8 mouse cellular contexts compared by ENCODE assay signal in the genomic region with DNA sequence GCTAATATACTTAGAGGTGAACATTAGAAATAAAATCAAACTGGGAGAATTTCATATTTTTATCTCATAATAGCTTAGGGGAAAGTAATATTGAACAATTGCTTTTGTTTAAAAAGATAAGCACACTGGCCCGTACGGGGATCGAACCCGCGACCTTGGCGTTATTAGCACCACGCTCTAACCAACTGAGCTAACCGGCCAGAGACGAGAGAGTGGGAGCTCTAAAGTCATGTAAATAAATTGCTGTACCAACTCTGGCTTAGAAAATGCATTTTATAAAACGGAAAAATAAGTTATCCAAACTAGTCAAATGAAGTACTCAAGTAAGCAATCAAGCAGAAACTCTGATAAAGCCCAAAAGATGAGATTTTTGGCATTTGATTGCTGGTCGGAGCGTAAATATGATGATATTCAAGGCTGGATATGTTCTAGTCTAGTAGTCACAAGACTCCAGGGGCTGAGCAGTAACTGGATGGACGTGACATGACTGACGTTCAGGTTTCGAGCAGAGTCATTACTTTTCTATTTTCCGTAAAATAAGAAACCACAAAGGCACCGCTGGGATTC. TPM values are rescaled to one million over a fixed set of nuclear protein-coding genes. Genes with fewer than 3 reads are reported as not detected.
DNase-seq lines count a peak whose midpoint lies in the region; ATAC-seq and TF ChIP-seq lines count a peak whose summit lies in the region.

No protein-coding gene starts in this region.

- H3K27me3 ChIP-seq in heart, embryonic 11.5 days (ENCODE audit: control insufficient read depth, insufficient read depth, low read length), result no peaks in the 10 kb centered on the region
- no peaks in the 10 kb centered on the region for H3K27me3 ChIP-seq in kidney, embryonic 15.5 days
- no peaks in the 10 kb centered on the region for H3K27me3 ChIP-seq in liver, embryonic 12.5 days (replicated peaks)
- no peaks in the 10 kb centered on the region for H3K27me3 ChIP-seq in neural tube, embryonic 11.5 days (ENCODE audit: control insufficient read depth, insufficient read depth, low read length)
- no peaks in the 10 kb centered on the region for H3K27me3 ChIP-seq in thymus, adult 2 months (ENCODE audit: control insufficient read depth, insufficient read depth, low read length)

- H3K27ac ChIP-seq in heart, embryonic 11.5 days (ENCODE audit: low read depth, low read length), result no peak overlapping the region
- peak overlapping the region; percentile 92 for H3K27ac ChIP-seq in kidney, embryonic 15.5 days
- H3K27ac ChIP-seq in liver, embryonic 12.5 days, result peak overlapping the region; percentile 75
- no peak overlapping the region for H3K27ac ChIP-seq in neural tube, embryonic 11.5 days (ENCODE audit: low read depth, low read length)
- no peak overlapping the region for H3K27ac ChIP-seq in thymus, adult 2 months (ENCODE audit: control insufficient read depth, insufficient read depth, low read length)

- peak overlapping the region; percentile 98 for H3K4me2 ChIP-seq in heart, embryonic 11.5 days
- H3K4me2 ChIP-seq in kidney, embryonic 15.5 days, result peak overlapping the region; percentile 91
- H3K4me2 ChIP-seq in liver, embryonic 12.5 days, result peak overlapping the region; percentile 91
- peak overlapping the region; percentile 44 for H3K4me2 ChIP-seq in neural tube, embryonic 11.5 days (ENCODE audit: low read depth)

- H3K9ac ChIP-seq in heart, embryonic 11.5 days (ENCODE audit: low read depth, low read length), result peak overlapping the region; percentile 67
- H3K9ac ChIP-seq in kidney, embryonic 15.5 days, result peak overlapping the region; percentile 90
- H3K9ac ChIP-seq in liver, embryonic 12.5 days, result peak overlapping the region; percentile 63; the same call in 1 of the 2 replicates
- H3K9ac ChIP-seq in neural tube, embryonic 11.5 days (ENCODE audit: low read length), result no peak overlapping the region

- WGBS in heart, embryonic 11.5 days (ENCODE audit: insufficient replicate concordance), result 2% methylated on average over 17 of the region's 17 CpGs
- WGBS in kidney, embryonic 15.5 days, result under 1% methylated on average over 17 of the region's 17 CpGs
- WGBS in liver, embryonic 12.5 days (ENCODE audit: insufficient replicate concordance), result under 1% methylated on average over 17 of the region's 17 CpGs
- WGBS in neural tube, embryonic 11.5 days, result 1% methylated on average over 17 of the region's 17 CpGs
- 1% methylated on average over 17 of the region's 17 CpGs for WGBS in thymus, adult 2 months

- ATAC-seq in heart, embryonic 11.5 days (replicated peaks; ENCODE audit: insufficient number of reproducible peaks, low FRiP score, low TSS enrichment), result no peak; the same call in 1 of the 2 replicates
- ATAC-seq in kidney, embryonic 15.5 days (replicated peaks; ENCODE audit: low FRiP score), result no peak
- ATAC-seq in liver, embryonic 12.5 days, result no peak
- ATAC-seq in neural tube, embryonic 11.5 days (ENCODE audit: insufficient read depth, low FRiP score, low TSS enrichment), result no peak

- H3K4me3 ChIP-seq in heart, embryonic 11.5 days (ENCODE audit: low read depth, low read length), result peak overlapping the region; percentile 88
- H3K4me3 ChIP-seq in kidney, embryonic 15.5 days (replicated peaks), result peak overlapping the region; percentile 95
- peak overlapping the region; percentile 92 for H3K4me3 ChIP-seq in liver, embryonic 12.5 days
- H3K4me3 ChIP-seq in neural tube, embryonic 11.5 days (ENCODE audit: low read depth, low read length), result peak overlapping the region; percentile 76
- H3K4me3 ChIP-seq in thymus, adult 2 months (ENCODE audit: control insufficient read depth, insufficient read depth, low read length), result no peak overlapping the region

- peaks cover 32% of the 10 kb centered on the region for H3K4me1 ChIP-seq in heart, embryonic 11.5 days (ENCODE audit: control insufficient read depth, insufficient read depth, low read length)
- peaks cover 58% of the 10 kb centered on the region for H3K4me1 ChIP-seq in kidney, embryonic 15.5 days
- peaks cover 64% of the 10 kb centered on the region for H3K4me1 ChIP-seq in liver, embryonic 12.5 days
- peaks cover 35% of the 10 kb centered on the region for H3K4me1 ChIP-seq in neural tube, embryonic 11.5 days (ENCODE audit: control insufficient read depth, insufficient read depth, low read length)
- H3K4me1 ChIP-seq in thymus, adult 2 months (replicated peaks; ENCODE audit: control insufficient read depth, insufficient read depth, low read length), result peaks cover 32% of the 10 kb centered on the region

- H3K9me3 ChIP-seq in heart, embryonic 11.5 days (replicated peaks; ENCODE audit: control insufficient read depth, low read length), result no peaks in the 10 kb centered on the region
- H3K9me3 ChIP-seq in kidney, embryonic 15.5 days (replicated peaks), result no peaks in the 10 kb centered on the region
- no peaks in the 10 kb centered on the region for H3K9me3 ChIP-seq in liver, embryonic 12.5 days (replicated peaks)
- H3K9me3 ChIP-seq in neural tube, embryonic 11.5 days (ENCODE audit: control insufficient read depth, low read length), result no peaks in the 10 kb centered on the region

- no peak for TF ChIP-seq POLR2A in thymus, adult 2 months (IDR thresholded peaks at IDR 0.05; ENCODE audit: control insufficient read depth, extremely low read depth, insufficient read depth, low read length, poor library complexity)

- peak; percentile 77 for DNase-seq in urinary bladder, postnatal 14 days (ENCODE audit: low spot score)
- no peak for DNase-seq in urinary bladder, postnatal 4 days (ENCODE audit: low spot score in 2 of 2)
- DNase-seq in embryo, embryonic 9.5 days (ENCODE audit: extremely low spot score), result peak; percentile 84
- DNase-seq in neural tube, embryonic 11.5 days (ENCODE audit: low spot score), result peak; percentile 80
- DNase-seq in thymus, adult 2 months, result peak; percentile 67

- TF ChIP-seq CTCF in thymus, adult 2 months (IDR thresholded peaks at IDR 0.05; ENCODE audit: borderline replicate concordance, control insufficient read depth, extremely low read depth, insufficient read depth, low read length, poor library complexity), result no peak

- H3K36me3 ChIP-seq in heart, embryonic 11.5 days (ENCODE audit: control insufficient read depth, insufficient read depth, low read length), result no peaks in the 10 kb centered on the region
- no peaks in the 10 kb centered on the region for H3K36me3 ChIP-seq in kidney, embryonic 15.5 days
- no peaks in the 10 kb centered on the region for H3K36me3 ChIP-seq in liver, embryonic 12.5 days
- no peaks in the 10 kb centered on the region for H3K36me3 ChIP-seq in neural tube, embryonic 11.5 days (ENCODE audit: control insufficient read depth, insufficient read depth, low read length)
- H3K36me3 ChIP-seq in thymus, adult 2 months (ENCODE audit: control insufficient read depth, insufficient read depth, low read length), result no peaks in the 10 kb centered on the region

RNA-seq across cellular contexts. Expression of gene Borcs6, which starts 2.8 kb away (rescaled TPM):
- polyA plus RNA-seq in heart, embryonic 11.5 days (2014; fragmentation: Nextera tagmentation; extraction: Ambion mirVana), result 7.7 and 9.8 TPM in 2 replicates
- 7.4 and 8.7 TPM in 2 replicates for polyA plus RNA-seq in kidney, embryonic 15.5 days (2015; fragmentation: Nextera tagmentation; extraction: Ambion mirVana)
- polyA plus RNA-seq in liver, embryonic 12.5 days (2016; fragmentation: Nextera tagmentation; extraction: Ambion mirVana), result 5.3 and 6.1 TPM in 2 replicates
- polyA plus RNA-seq in neural tube, embryonic 11.5 days (2014; fragmentation: Nextera tagmentation; extraction: Ambion mirVana), result 10.5 and 11.4 TPM in 2 replicates
- 18.0 TPM in 2 replicates for polyA plus RNA-seq in thymus, adult 2 months (2012; rRNA removed)

RNA-seq across cellular contexts. Expression of gene Tmem107, which starts 8.3 kb away (rescaled TPM):
- 26.4 and 28.2 TPM in 2 replicates for polyA plus RNA-seq in heart, embryonic 11.5 days (2014; fragmentation: Nextera tagmentation; extraction: Ambion mirVana)
- polyA plus RNA-seq in kidney, embryonic 15.5 days (2015; fragmentation: Nextera tagmentation; extraction: Ambion mirVana), result 60.8 and 64.3 TPM in 2 replicates
- 32.0 and 34.8 TPM in 2 replicates for polyA plus RNA-seq in liver, embryonic 12.5 days (2016; fragmentation: Nextera tagmentation; extraction: Ambion mirVana)
- 40.8 and 43.5 TPM in 2 replicates for polyA plus RNA-seq in neural tube, embryonic 11.5 days (2014; fragmentation: Nextera tagmentation; extraction: Ambion mirVana)
- polyA plus RNA-seq in thymus, adult 2 months (2012; rRNA removed), result 31.1 and 33.0 TPM in 2 replicates

RNA-seq across cellular contexts. Expression of gene Aurkb, which starts 16.8 kb away (rescaled TPM):
- polyA plus RNA-seq in heart, embryonic 11.5 days (2014; fragmentation: Nextera tagmentation; extraction: Ambion mirVana), result 89.2 and 89.6 TPM in 2 replicates
- 164 and 175 TPM in 2 replicates for polyA plus RNA-seq in kidney, embryonic 15.5 days (2015; fragmentation: Nextera tagmentation; extraction: Ambion mirVana)
- polyA plus RNA-seq in liver, embryonic 12.5 days (2016; fragmentation: Nextera tagmentation; extraction: Ambion mirVana), result 142 TPM in 2 replicates
- polyA plus RNA-seq in neural tube, embryonic 11.5 days (2014; fragmentation: Nextera tagmentation; extraction: Ambion mirVana), result 154 and 155 TPM in 2 replicates
- polyA plus RNA-seq in thymus, adult 2 months (2012; rRNA removed), result 192 and 276 TPM in 2 replicates

RNA-seq across cellular contexts. Expression of gene Vamp2, which starts 26.0 kb away (rescaled TPM):
- 89.7 and 94.7 TPM in 2 replicates for polyA plus RNA-seq in heart, embryonic 11.5 days (2014; fragmentation: Nextera tagmentation; extraction: Ambion mirVana)
- 83.5 and 101 TPM in 2 replicates for polyA plus RNA-seq in kidney, embryonic 15.5 days (2015; fragmentation: Nextera tagmentation; extraction: Ambion mirVana)
- polyA plus RNA-seq in liver, embryonic 12.5 days (2016; fragmentation: Nextera tagmentation; extraction: Ambion mirVana), result 26.3 and 27.5 TPM in 2 replicates
- 112 TPM in 2 replicates for polyA plus RNA-seq in neural tube, embryonic 11.5 days (2014; fragmentation: Nextera tagmentation; extraction: Ambion mirVana)
- polyA plus RNA-seq in thymus, adult 2 months (2012; rRNA removed), result 159 and 175 TPM in 2 replicates

RNA-seq across cellular contexts. Expression of gene Per1, which starts 32.7 kb away (rescaled TPM):
- polyA plus RNA-seq in heart, embryonic 11.5 days (2014; fragmentation: Nextera tagmentation; extraction: Ambion mirVana), result 6.2 and 6.3 TPM in 2 replicates
- 12.1 and 13.7 TPM in 2 replicates for polyA plus RNA-seq in kidney, embryonic 15.5 days (2015; fragmentation: Nextera tagmentation; extraction: Ambion mirVana)
- 2.5 and 4.0 TPM in 2 replicates for polyA plus RNA-seq in liver, embryonic 12.5 days (2016; fragmentation: Nextera tagmentation; extraction: Ambion mirVana)
- polyA plus RNA-seq in neural tube, embryonic 11.5 days (2014; fragmentation: Nextera tagmentation; extraction: Ambion mirVana), result 10.7 and 10.9 TPM in 2 replicates
- polyA plus RNA-seq in thymus, adult 2 months (2012; rRNA removed), result 28.0 and 29.6 TPM in 2 replicates

Comparison
In these comparisons a context has a peak if more than half of its experiments do, and no peak if none do; other contexts are left out.
1. DNase-seq: peak in urinary bladder, postnatal 14 days (single experiment), embryo, embryonic 9.5 days (single experiment), neural tube, embryonic 11.5 days (single experiment) and thymus, adult 2 months (single experiment); none in urinary bladder, postnatal 4 days (0 of 2).
2. H3K27ac ChIP-seq: peak in kidney, embryonic 15.5 days (single experiment) and liver, embryonic 12.5 days (single experiment); none in heart, embryonic 11.5 days (single experiment), neural tube, embryonic 11.5 days (single experiment) and thymus, adult 2 months (single experiment).
3. H3K4me2 ChIP-seq: peak in every context shown above with its lines; median percentile 98 in heart, embryonic 11.5 days; 91 in kidney, embryonic 15.5 days; 91 in liver, embryonic 12.5 days; 44 in neural tube, embryonic 11.5 days.